ENCODE assay signal across 8 mouse cellular contexts in the genomic region with DNA sequence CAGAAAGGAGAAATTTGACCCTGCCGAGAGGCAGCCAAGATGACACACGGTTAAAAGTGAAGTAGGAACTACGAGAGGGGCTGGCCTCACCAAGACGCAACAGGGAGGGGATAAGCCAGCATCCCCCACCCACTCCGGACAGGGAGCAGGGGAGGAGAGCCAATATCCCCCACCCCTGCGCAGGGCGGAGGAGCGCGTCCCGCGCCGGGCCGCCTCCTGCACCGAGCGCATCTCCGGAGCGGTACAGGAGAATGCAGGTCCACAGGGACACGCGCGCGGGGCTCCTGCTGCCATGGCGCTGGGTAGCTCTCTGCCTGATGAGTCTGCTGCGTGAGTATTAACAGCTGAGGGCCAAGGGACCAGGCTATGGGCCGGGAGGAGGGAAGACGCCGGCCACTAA. TPM values are rescaled to one million over a fixed set of nuclear protein-coding genes. Genes with fewer than 3 reads are reported as not detected.
DNase-seq lines count a peak whose midpoint lies in the region; ATAC-seq and TF ChIP-seq lines count a peak whose summit lies in the region.

A gene (plus strand): TSS at position 105 of the 400 bp plus-strand sequence.

- no peak for DNase-seq in spleen, adult 2 months (ENCODE audit: low read depth in 1 of 2, low spot score in 2 of 2)
- DNase-seq in spleen, postnatal 10 days (ENCODE audit: low spot score in 2 of 2): no peak
- peak; percentile 87 for DNase-seq in heart, postnatal 14 days
- no peak for DNase-seq in large intestine, adult 2 months (ENCODE audit: low read depth, low spot score)
- DNase-seq in lung, adult 18-20 months: peak; percentile 53 to 66

- 1% methylated on average over 26 of the region's 26 CpGs for WGBS in spleen, adult 2 months
- under 1% methylated on average over 26 of the region's 26 CpGs for WGBS in forebrain, embryonic 12.5 days
- 2% methylated on average over 26 of the region's 26 CpGs for WGBS in large intestine, adult 2 months
- 2% methylated on average over 26 of the region's 26 CpGs for WGBS in neural tube, embryonic 14.5 days

- no peak for TF ChIP-seq POLR2A in spleen, adult 2 months (IDR thresholded peaks at IDR 0.05; ENCODE audit: low read depth, low read length)

- peak within 1 kb of the TSS; percentile 24; the same call in 1 of the 2 replicates for H3K4me3 ChIP-seq in spleen, adult 2 months (ENCODE audit: extremely low read depth, insufficient read depth, insufficient read length)
- peak within 1 kb of the TSS; percentile 38 for H3K4me3 ChIP-seq in forebrain, embryonic 12.5 days (replicated peaks)
- peak within 1 kb of the TSS; percentile 31 for H3K4me3 ChIP-seq in neural tube, embryonic 14.5 days (ENCODE audit: low read depth, low read length)

- 0 out of 2 replicates have a peak, but pooled peaks have one; percentile 57 for ATAC-seq in forebrain, embryonic 12.5 days (ENCODE audit: low FRiP score)
- peak; percentile 61; the same call in 1 of the 2 replicates for ATAC-seq in neural tube, embryonic 14.5 days (ENCODE audit: low read depth)
- ATAC-seq in CD4-positive, CD25-positive, alpha-beta regulatory T cell, adult 4 months: no peak

- intact Hi-C loops in heart, postnatal 14 days (cut with DNase I): no loop called here

- H3K4me1 ChIP-seq in spleen, adult 2 months (ENCODE audit: control insufficient read depth, insufficient read depth, insufficient read length): no peaks in the 10 kb centered on the region; the same call in 1 of the 2 replicates
- H3K4me1 ChIP-seq in forebrain, embryonic 12.5 days: peaks cover 8% of the 10 kb centered on the region
- peaks cover 5% of the 10 kb centered on the region; the same call in 1 of the 2 replicates for H3K4me1 ChIP-seq in neural tube, embryonic 14.5 days (ENCODE audit: control insufficient read depth, insufficient read depth, low read length)

- no peak within 1 kb of the TSS for H3K27ac ChIP-seq in spleen, adult 2 months (ENCODE audit: insufficient read depth, low read length)
- H3K27ac ChIP-seq in forebrain, embryonic 12.5 days: no peak within 1 kb of the TSS
- H3K27ac ChIP-seq in neural tube, embryonic 14.5 days (ENCODE audit: low read depth, low read length): no peak within 1 kb of the TSS

- H3K9ac ChIP-seq in forebrain, embryonic 12.5 days: peak within 1 kb of the TSS; percentile 38; the same call in 1 of the 2 replicates
- H3K9ac ChIP-seq in neural tube, embryonic 14.5 days (replicated peaks; ENCODE audit: low read depth, low read length): no peak within 1 kb of the TSS; the same call in 1 of the 2 replicates

- no peaks in the 10 kb centered on the region for H3K36me3 ChIP-seq in spleen, adult 2 months (ENCODE audit: control insufficient read depth, insufficient read depth, low read length)
- H3K36me3 ChIP-seq in forebrain, embryonic 12.5 days (replicated peaks): no peaks in the 10 kb centered on the region
- H3K36me3 ChIP-seq in neural tube, embryonic 14.5 days (ENCODE audit: control insufficient read depth, insufficient read depth, low read length): no peaks in the 10 kb centered on the region

- peak within 1 kb of the TSS; percentile 59 for H3K4me2 ChIP-seq in forebrain, embryonic 12.5 days
- peak within 1 kb of the TSS; percentile 72 for H3K4me2 ChIP-seq in neural tube, embryonic 14.5 days (ENCODE audit: low read depth, low read length)

- H3K27me3 ChIP-seq in spleen, adult 2 months (ENCODE audit: control insufficient read depth, insufficient read depth, low read length): no peaks in the 10 kb centered on the region
- H3K27me3 ChIP-seq in forebrain, embryonic 12.5 days: peaks cover 22% of the 10 kb centered on the region
- peaks cover 4% of the 10 kb centered on the region; the same call in 1 of the 2 replicates for H3K27me3 ChIP-seq in neural tube, embryonic 14.5 days (ENCODE audit: control insufficient read depth, insufficient read depth, low read length)

- TF ChIP-seq CTCF in spleen, adult 2 months (IDR thresholded peaks at IDR 0.05; ENCODE audit: extremely low read depth, insufficient read depth, insufficient read length, insufficient replicate concordance): no peak

- H3K9me3 ChIP-seq in forebrain, embryonic 12.5 days: no peaks in the 10 kb centered on the region
- no peaks in the 10 kb centered on the region for H3K9me3 ChIP-seq in neural tube, embryonic 14.5 days (ENCODE audit: control insufficient read depth, low read length)

RNA-seq across cellular contexts. Expression of the gene that starts here (rescaled TPM):
- 5.3 and 6.4 TPM in 2 replicates for polyA plus RNA-seq in spleen, adult 2 months (2012; rRNA removed)
- 35.8 and 36.5 TPM in 2 replicates for polyA plus RNA-seq in forebrain, embryonic 12.5 days (2016; fragmentation: Nextera tagmentation; extraction: Ambion mirVana)
- total RNA-seq in heart, postnatal 14 days (2021): 100 to 1,000 TPM; 187 to 190 TPM
- 11.9 and 14.6 TPM in 2 replicates for polyA plus RNA-seq in large intestine, adult 2 months (2012; rRNA removed)
- 19.5 and 34.2 TPM in 2 replicates for polyA plus RNA-seq in neural tube, embryonic 14.5 days (2014; fragmentation: Nextera tagmentation; extraction: Ambion mirVana)
- polyA plus RNA-seq in CD4-positive, CD25-positive, alpha-beta regulatory T cell, adult 4 months (2017; shearing (Covaris generic)): under 1 TPM in 1 of 2 experiments, not detected in 1; 0.48 TPM

Comparison
In these comparisons a context has a peak if more than half of its experiments do, and no peak if none do; other contexts are left out.
1. DNase-seq: peak in heart, postnatal 14 days (2 of 2) and lung, adult 18-20 months (2 of 2); none in spleen, adult 2 months (0 of 2), spleen, postnatal 10 days (0 of 2) and large intestine, adult 2 months (single experiment).
2. Peak in every context shown above with its lines, with median percentiles within 50 percentile points of each other: H3K4me3 ChIP-seq.